Comparison of ENCODE assay signal across 15 mouse cellular contexts in genomic region chr10:15807271-15807670, GRCm38 (mm10).
"Had no signal": no experiment of that assay in that cellular context is flagged by ENCODE, and none has a peak within 500 bp of the region (broad histone marks: within the 10 kb centered on the region; RNA-seq: fewer than 3 reads in every experiment).

No protein-coding gene starts in this region.

- H3K9ac ChIP-seq: kidney, embryonic 15.5 days; limb, embryonic 12.5 days; liver, embryonic 13.5 days; liver, postnatal 0 days; lung, embryonic 15.5 days; midbrain, embryonic 12.5 days; neural tube, embryonic 13.5 days had no signal

- H3K4me2 ChIP-seq: kidney, embryonic 15.5 days; limb, embryonic 12.5 days; liver, embryonic 13.5 days; lung, embryonic 15.5 days; midbrain, embryonic 12.5 days; neural tube, embryonic 13.5 days had no signal

- H3K4me1 ChIP-seq: kidney, embryonic 15.5 days; limb, embryonic 12.5 days; liver, embryonic 13.5 days; lung, embryonic 15.5 days; midbrain, embryonic 12.5 days; neural tube, embryonic 13.5 days had no signal

- H3K4me3 ChIP-seq: kidney, embryonic 15.5 days; limb, embryonic 12.5 days; liver, embryonic 13.5 days; lung, embryonic 15.5 days; midbrain, embryonic 12.5 days; neural tube, embryonic 13.5 days had no signal

- DNase-seq: kidney, adult 2 months; kidney, postnatal 14 days; liver; liver, embryonic 13.5 days; liver, postnatal 0 days; thymus, adult 18-20 months; thymus, postnatal 14 days had no signal

- H3K36me3 ChIP-seq: kidney, embryonic 15.5 days; limb, embryonic 12.5 days; liver, embryonic 13.5 days; lung, embryonic 15.5 days; midbrain, embryonic 12.5 days; neural tube, embryonic 13.5 days had no signal

- H3K27ac ChIP-seq: kidney, embryonic 15.5 days; limb, embryonic 12.5 days; liver, embryonic 13.5 days; lung, embryonic 15.5 days; midbrain, embryonic 12.5 days; neural tube, embryonic 13.5 days; stomach, postnatal 0 days had no signal

- H3K27me3 ChIP-seq: kidney, embryonic 15.5 days; limb, embryonic 12.5 days; liver, embryonic 13.5 days; lung, embryonic 15.5 days; midbrain, embryonic 12.5 days; neural tube, embryonic 13.5 days had no signal

- H3K9me3 ChIP-seq: kidney, embryonic 15.5 days; limb, embryonic 12.5 days; liver, embryonic 13.5 days; lung, embryonic 15.5 days; midbrain, embryonic 12.5 days; neural tube, embryonic 13.5 days had no signal

- ATAC-seq: intestine, embryonic 16.5 days; liver, postnatal 0 days; midbrain, embryonic 16.5 days had no signal
